ENCODE assay signal across 23 mouse cellular contexts in the genomic region with DNA sequence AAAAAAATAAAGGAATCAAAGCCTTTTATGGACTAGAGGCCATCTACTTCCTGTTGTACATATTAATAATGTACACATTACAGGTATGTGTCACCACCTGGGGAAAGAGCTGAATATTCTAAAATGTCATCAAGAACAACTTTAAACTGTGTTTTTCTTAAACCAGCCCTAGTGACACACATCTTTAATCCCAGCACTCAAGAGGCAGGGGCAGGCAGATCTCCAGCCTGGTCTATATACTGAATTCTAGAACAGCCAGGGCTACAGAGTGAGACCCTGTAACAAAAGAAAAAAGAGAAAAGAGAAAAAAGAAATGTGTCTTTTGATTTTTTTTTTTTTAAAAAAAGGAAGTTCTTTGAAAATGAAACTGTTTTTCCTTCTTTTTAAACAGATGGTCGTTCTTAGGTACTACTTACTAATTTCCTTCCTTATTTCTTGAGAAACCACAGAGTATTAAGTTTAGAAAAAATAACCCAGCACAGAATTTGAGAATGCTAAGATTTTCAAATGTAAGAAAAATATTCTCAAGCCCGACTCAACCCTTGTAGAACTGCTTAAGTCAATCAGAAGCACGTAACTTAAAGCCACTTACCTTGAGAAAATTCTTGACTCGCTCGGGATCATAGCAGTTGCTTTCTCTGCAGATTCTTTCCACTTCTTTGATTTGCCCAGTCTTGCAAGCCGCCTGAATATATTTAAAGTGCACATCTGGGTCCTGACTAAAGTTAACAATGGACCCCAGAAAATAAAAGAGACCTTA. TPM values are rescaled to one million over a fixed set of nuclear protein-coding genes. Genes with fewer than 3 reads are reported as not detected.
DNase-seq lines count a peak whose midpoint lies in the region; ATAC-seq and TF ChIP-seq lines count a peak whose summit lies in the region.
"Had no signal": no experiment of that assay in that cellular context is flagged by ENCODE, and none has a peak within 500 bp of the region (broad histone marks: within the 10 kb centered on the region; RNA-seq: fewer than 3 reads in every experiment).

No protein-coding gene starts in this region.

- H3K4me3 ChIP-seq in liver, postnatal 0 days (ENCODE audit: low read depth, low read length) = no peak overlapping the region
- H3K4me3 ChIP-seq in liver, embryonic 12.5 days = no peak overlapping the region
- 0 out of 4 replicates have a peak overlapping the region, but pooled peaks of 1 of the 2 experiments have one; percentile 0 for H3K4me3 ChIP-seq in MEL (ENCODE audit: control insufficient read depth in 1 of 2, insufficient read depth in 1 of 2, low read depth in 2 of 2, low read length in 2 of 2)
- H3K4me3 ChIP-seq in intestine, embryonic 16.5 days (ENCODE audit: low read length) = no peak overlapping the region
- H3K4me3 ChIP-seq: forebrain, embryonic 15.5 days; heart, embryonic 12.5 days; hindbrain, embryonic 13.5 days; intestine, embryonic 15.5 days; limb, embryonic 15.5 days; midbrain, embryonic 13.5 days; neural tube, embryonic 12.5 days had no signal

- no peaks in the 10 kb centered on the region for H3K9me3 ChIP-seq in liver, postnatal 0 days (ENCODE audit: low read length)
- H3K9me3 ChIP-seq in liver, embryonic 12.5 days (replicated peaks) = no peaks in the 10 kb centered on the region
- no peaks in the 10 kb centered on the region for H3K9me3 ChIP-seq in MEL (replicated peaks; ENCODE audit: insufficient read depth, low read length)
- H3K9me3 ChIP-seq in intestine, embryonic 16.5 days (ENCODE audit: control insufficient read depth, low read length) = no peaks in the 10 kb centered on the region
- H3K9me3 ChIP-seq: forebrain, embryonic 15.5 days; G1E; heart, embryonic 12.5 days; hindbrain, embryonic 13.5 days; intestine, embryonic 15.5 days; limb, embryonic 15.5 days; midbrain, embryonic 13.5 days; neural tube, embryonic 12.5 days had no signal

- peaks cover 82% of the 10 kb centered on the region for H3K36me3 ChIP-seq in liver, postnatal 0 days (replicated peaks; ENCODE audit: insufficient read depth, low read length)
- H3K36me3 ChIP-seq in liver, embryonic 12.5 days = peaks cover 91% of the 10 kb centered on the region
- H3K36me3 ChIP-seq in MEL (ENCODE audit: control insufficient read depth in 1 of 2, insufficient read depth in 2 of 2, low read length in 2 of 2) = peaks cover 32 to 80% of the 10 kb centered on the region in 2 experiments
- peaks cover 3% of the 10 kb centered on the region; the same call in 1 of the 2 replicates for H3K36me3 ChIP-seq in intestine, embryonic 16.5 days (ENCODE audit: control insufficient read depth, insufficient read depth, low read length)

- H3K27me3 ChIP-seq in liver, postnatal 0 days (ENCODE audit: insufficient read depth, low read length) = no peaks in the 10 kb centered on the region
- no peaks in the 10 kb centered on the region for H3K27me3 ChIP-seq in liver, embryonic 12.5 days (replicated peaks)
- no peaks in the 10 kb centered on the region for H3K27me3 ChIP-seq in MEL (ENCODE audit: control insufficient read depth in 1 of 2, insufficient read depth in 2 of 2, low read length in 2 of 2)
- no peaks in the 10 kb centered on the region for H3K27me3 ChIP-seq in intestine, embryonic 16.5 days (replicated peaks; ENCODE audit: control insufficient read depth, insufficient read depth, low read length)
- H3K27me3 ChIP-seq: forebrain, embryonic 15.5 days; heart, embryonic 12.5 days; hindbrain, embryonic 13.5 days; intestine, embryonic 15.5 days; limb, embryonic 15.5 days; midbrain, embryonic 13.5 days; neural tube, embryonic 12.5 days had no signal

- peak overlapping the region; percentile 24; the same call in 1 of the 2 replicates for H3K4me2 ChIP-seq in liver, postnatal 0 days (ENCODE audit: low read depth, low read length)
- no peak overlapping the region for H3K4me2 ChIP-seq in liver, embryonic 12.5 days
- no peak overlapping the region for H3K4me2 ChIP-seq in intestine, embryonic 16.5 days (ENCODE audit: low read depth, low read length)
- H3K4me2 ChIP-seq: forebrain, embryonic 15.5 days; heart, embryonic 12.5 days; hindbrain, embryonic 13.5 days; intestine, embryonic 15.5 days; limb, embryonic 15.5 days; midbrain, embryonic 13.5 days; neural tube, embryonic 12.5 days had no signal

- no peak for ATAC-seq in liver, postnatal 0 days
- ATAC-seq in liver, embryonic 12.5 days = no peak
- peak; percentile 48 to 78; a peak in 3 of 4 replicates for ATAC-seq in hematopoietic stem cell, adult 5-6 weeks (replicated peaks in 1 of 2; ENCODE audit: insufficient read depth in 1 of 2, low FRiP score in 2 of 2, low TSS enrichment in 1 of 2, low read depth in 1 of 2, poor library complexity in 2 of 2, severe bottlenecking in 2 of 2)
- ATAC-seq in intestine, embryonic 16.5 days = no peak
- ATAC-seq: CD4-positive, CD25-positive, alpha-beta regulatory T cell, adult 4 months; forebrain, embryonic 15.5 days; intestine, embryonic 15.5 days; midbrain, embryonic 13.5 days had no signal

- no peak for TF ChIP-seq POLR2A in MEL (IDR thresholded peaks at IDR 0.05; ENCODE audit: control insufficient read depth in 1 of 2, insufficient read depth in 1 of 2, low read depth in 1 of 2, low read length in 2 of 2, poor library complexity in 1 of 2)

- no peak for TF ChIP-seq CTCF in liver, postnatal 0 days (IDR thresholded peaks at IDR 0.05; ENCODE audit: low read depth)
- TF ChIP-seq CTCF in MEL (IDR thresholded peaks at IDR 0.05 in 2 of 3, conservative IDR thresholded peaks at IDR 0.05 in 1 of 3; ENCODE audit: control insufficient read depth in 1 of 3, insufficient read depth in 1 of 3, low read depth in 2 of 3, low read length in 3 of 3, poor library complexity in 1 of 3, severe bottlenecking in 1 of 3) = no peak

- no peaks in the 10 kb centered on the region for H3K4me1 ChIP-seq in liver, postnatal 0 days (ENCODE audit: insufficient read depth)
- no peaks in the 10 kb centered on the region for H3K4me1 ChIP-seq in liver, embryonic 12.5 days
- peaks cover 4 to 23% of the 10 kb centered on the region in 2 experiments; a peak in 3 of 4 replicates for H3K4me1 ChIP-seq in MEL (ENCODE audit: control insufficient read depth in 1 of 2, insufficient read depth in 2 of 2, low read length in 2 of 2)
- no peaks in the 10 kb centered on the region for H3K4me1 ChIP-seq in intestine, embryonic 16.5 days (ENCODE audit: control insufficient read depth, insufficient read depth, low read length)
- H3K4me1 ChIP-seq: forebrain, embryonic 15.5 days; heart, embryonic 12.5 days; hindbrain, embryonic 13.5 days; intestine, embryonic 15.5 days; limb, embryonic 15.5 days; midbrain, embryonic 13.5 days; neural tube, embryonic 12.5 days had no signal

- H3K9ac ChIP-seq in liver, postnatal 0 days (replicated peaks) = no peak overlapping the region
- no peak overlapping the region for H3K9ac ChIP-seq in liver, embryonic 12.5 days
- peak overlapping the region; percentile 9; the same call in 1 of the 2 replicates for H3K9ac ChIP-seq in MEL (ENCODE audit: control insufficient read depth, low read depth, low read length, poor library complexity, severe bottlenecking)
- no peak overlapping the region for H3K9ac ChIP-seq in intestine, embryonic 16.5 days (ENCODE audit: low read depth, low read length)
- H3K9ac ChIP-seq: forebrain, embryonic 15.5 days; heart, embryonic 12.5 days; hindbrain, embryonic 13.5 days; intestine, embryonic 15.5 days; limb, embryonic 15.5 days; midbrain, embryonic 13.5 days; neural tube, embryonic 12.5 days had no signal

- H3K27ac ChIP-seq in liver, postnatal 0 days (ENCODE audit: low read depth) = peak overlapping the region; percentile 70
- no peak overlapping the region for H3K27ac ChIP-seq in liver, embryonic 12.5 days
- peak overlapping the region; percentile 43; the same call in 1 of the 2 replicates for H3K27ac ChIP-seq in MEL (ENCODE audit: control insufficient read depth, low read depth, low read length)
- H3K27ac ChIP-seq in intestine, embryonic 16.5 days (ENCODE audit: low read length) = no peak overlapping the region
- H3K27ac ChIP-seq: forebrain, embryonic 15.5 days; hindbrain, embryonic 13.5 days; intestine, embryonic 15.5 days; limb, embryonic 15.5 days; midbrain, embryonic 13.5 days; neural tube, embryonic 12.5 days had no signal

- TF ChIP-seq EP300 in liver, postnatal 0 days (IDR thresholded peaks at IDR 0.05; ENCODE audit: low read depth) = no peak
- no peak; a peak in 2 of 4 replicates for TF ChIP-seq EP300 in MEL (IDR thresholded peaks at IDR 0.05; ENCODE audit: low read depth in 1 of 2, low read length in 2 of 2)

- WGBS in liver, postnatal 0 days (ENCODE audit: insufficient replicate concordance) = 53% methylated on average over 6 of the region's 6 CpGs
- WGBS in liver, embryonic 12.5 days (ENCODE audit: insufficient replicate concordance) = 66% methylated on average over 6 of the region's 6 CpGs
- 91% methylated on average over 6 of the region's 6 CpGs for WGBS in intestine, embryonic 16.5 days

- DNase-seq in liver, postnatal 0 days = no peak
- DNase-seq in A20 (ENCODE audit: low read depth, low spot score) = peak; percentile 82
- DNase-seq in MEL (ENCODE audit: low read depth, low spot score) = peak; percentile 48
- DNase-seq in yolk sac, embryonic 10.5 days (ENCODE audit: low spot score) = no peak
- DNase-seq in kidney, adult 18-20 months = no peak
- DNase-seq: cerebellum, adult 9-11 months; embryo, embryonic 11 days; gastrocnemius, postnatal 25 days; heart, postnatal 14 days; kidney, postnatal 10 days; thymus, postnatal 36 days had no signal

- peaks cover 3% of the 10 kb centered on the region; the same call in 1 of the 2 replicates for H3K79me2 ChIP-seq in MEL (ENCODE audit: control insufficient read depth, insufficient read depth, low read length, poor library complexity)

- no peak for TF ChIP-seq RAD21 in MEL (IDR thresholded peaks at IDR 0.05; ENCODE audit: low read depth, low read length)

RNA-seq across cellular contexts. Expression of a gene that starts 33.7 kb away (rescaled TPM):
- polyA plus RNA-seq in liver, postnatal 0 days (2015; fragmentation: Nextera tagmentation; extraction: Ambion mirVana) = 12.7 and 13.3 TPM in 2 replicates
- polyA plus RNA-seq in liver, embryonic 12.5 days (2016; fragmentation: Nextera tagmentation; extraction: Ambion mirVana) = 26.1 and 26.8 TPM in 2 replicates
- total RNA-seq in MEL (2012; rRNA removed) = 37.3 and 40.3 TPM in 2 replicates
- 10 to 100 TPM in 1 of 2 experiments, not detected in 1; 30.0 TPM for polyA plus RNA-seq in MEL (2012; ENCODE audit: insufficient read depth in 1 of 2, insufficient read length in 2 of 2, low read depth in 1 of 2, low replicate concordance in 2 of 2, missing spikeins in 1 of 2)
- 26.0 and 28.4 TPM in 2 replicates for total RNA-seq in hematopoietic stem cell, adult 5-6 weeks (2017)
- 27.0 and 28.2 TPM in 2 replicates for polyA plus RNA-seq in intestine, embryonic 16.5 days (2015; fragmentation: Nextera tagmentation; extraction: Ambion mirVana)

RNA-seq across cellular contexts. Expression of a gene that starts 33.9 kb away (rescaled TPM):
- polyA plus RNA-seq in liver, postnatal 0 days (2015; fragmentation: Nextera tagmentation; extraction: Ambion mirVana) = 110 and 125 TPM in 2 replicates
- 102 and 110 TPM in 2 replicates for polyA plus RNA-seq in liver, embryonic 12.5 days (2016; fragmentation: Nextera tagmentation; extraction: Ambion mirVana)
- 61.8 and 64.4 TPM in 2 replicates for total RNA-seq in MEL (2012; rRNA removed)
- polyA plus RNA-seq in MEL (2012; ENCODE audit: insufficient read depth in 1 of 2, insufficient read length in 2 of 2, low read depth in 1 of 2, low replicate concordance in 2 of 2, missing spikeins in 1 of 2) = 10 to 100 TPM in 1 of 2 experiments, not detected in 1; 94.9 TPM
- total RNA-seq in hematopoietic stem cell, adult 5-6 weeks (2017) = 137 and 202 TPM in 2 replicates
- 220 and 272 TPM in 2 replicates for polyA plus RNA-seq in intestine, embryonic 16.5 days (2015; fragmentation: Nextera tagmentation; extraction: Ambion mirVana)

RNA-seq across cellular contexts. Expression of a gene that starts 39.9 kb away (rescaled TPM):
- 34.1 and 42.4 TPM in 2 replicates for polyA plus RNA-seq in liver, postnatal 0 days (2015; fragmentation: Nextera tagmentation; extraction: Ambion mirVana)
- polyA plus RNA-seq in liver, embryonic 12.5 days (2016; fragmentation: Nextera tagmentation; extraction: Ambion mirVana) = 133 and 135 TPM in 2 replicates
- total RNA-seq in MEL (2012; rRNA removed) = 205 and 269 TPM in 2 replicates
- 100 to 1,000 TPM; 149 to 300 TPM for polyA plus RNA-seq in MEL (2012; ENCODE audit: insufficient read depth in 1 of 2, insufficient read length in 2 of 2, low read depth in 1 of 2, low replicate concordance in 2 of 2, missing spikeins in 1 of 2)
- total RNA-seq in hematopoietic stem cell, adult 5-6 weeks (2017) = 133 and 137 TPM in 2 replicates
- 124 and 144 TPM in 2 replicates for polyA plus RNA-seq in intestine, embryonic 16.5 days (2015; fragmentation: Nextera tagmentation; extraction: Ambion mirVana)

Comparison
In these comparisons a context has a peak if more than half of its experiments do, and no peak if none do; other contexts are left out.
1. H3K27ac ChIP-seq: peak in liver, postnatal 0 days (single experiment) and MEL (single experiment); none in liver, embryonic 12.5 days (single experiment) and intestine, embryonic 16.5 days (single experiment).
2. ATAC-seq: peak in hematopoietic stem cell, adult 5-6 weeks (2 of 2); none in liver, postnatal 0 days (single experiment), liver, embryonic 12.5 days (single experiment) and intestine, embryonic 16.5 days (single experiment).
3. DNase-seq: peak in A20 (single experiment) and MEL (single experiment); none in liver, postnatal 0 days (single experiment), yolk sac, embryonic 10.5 days (single experiment) and kidney, adult 18-20 months (single experiment).